Mouse (Mus musculus) brain, embryonic 18.5 days (tissue): Measurements from ENCODE around the gene Sox15.

Experiments used
- DNase-seq: peaks from one replicate; pipeline ENCODE4 v3.0.0-alpha.2; 2012; ENCODE audit warnings: low read depth, low spot score

Gene Sox15

GRCm38 (mm10) chr11:69679144-69679543 is 24.0 kb downstream of the Sox15 start:
- DNase-seq = no peak

- DNase-seq = no peak
Observed at GRCm38 (mm10) chr11:69680136-69680855, 25.2 kb downstream of the Sox15 start.

DNA sequence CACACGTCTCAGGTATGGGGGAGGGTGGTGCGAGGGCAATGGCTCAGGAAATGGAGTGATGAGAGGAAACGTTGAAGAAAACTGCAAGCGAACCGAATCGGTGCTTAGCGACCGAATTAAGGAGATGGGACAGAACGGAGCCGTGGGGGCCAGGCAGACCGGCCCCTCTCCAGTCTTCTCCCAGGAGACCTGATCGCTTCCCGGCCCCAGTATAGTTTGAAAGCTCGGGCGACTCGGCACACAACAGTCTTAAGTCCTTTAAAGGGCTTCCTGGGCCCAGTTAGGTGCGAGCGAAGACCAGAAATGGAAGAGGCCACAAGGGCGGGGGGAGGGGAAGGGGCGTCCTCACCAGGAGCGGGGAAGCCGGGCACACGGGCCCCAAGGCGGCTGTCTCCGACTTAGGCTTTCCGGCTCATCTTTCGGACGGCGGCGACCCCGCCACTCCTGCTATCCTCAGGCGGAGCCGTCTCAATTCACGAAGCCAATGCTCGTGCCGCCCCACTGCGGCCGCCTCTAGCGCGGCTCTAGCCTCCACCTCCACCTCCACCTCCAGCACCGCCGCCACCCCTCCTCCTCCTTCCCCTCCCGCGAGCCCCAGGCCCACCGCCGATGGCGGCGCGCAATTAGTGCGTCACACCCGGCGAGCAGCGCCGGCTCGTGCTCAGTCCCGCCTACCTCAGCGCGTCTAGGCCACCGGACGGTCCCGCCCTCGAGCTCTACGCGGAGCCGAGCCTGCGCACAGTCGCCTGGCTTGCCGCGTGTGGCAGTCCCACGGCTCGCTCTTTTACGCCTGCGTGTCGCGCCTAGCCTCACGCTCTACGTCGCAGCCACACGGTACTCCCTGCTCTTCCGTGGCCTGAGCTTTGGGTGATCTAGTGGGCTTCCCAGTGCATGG is 26.4 kb downstream of the Sox15 start, which contains the start of gene Senp3:
TSS of gene Senp3 (minus strand) at position 771 of the 895 bp plus-strand sequence.
- peak; percentile 95 for DNase-seq

- no peak for DNase-seq
Observed at GRCm38 (mm10) chr11:69682209-69682839, 27.2 kb downstream of the Sox15 start.

DNA sequence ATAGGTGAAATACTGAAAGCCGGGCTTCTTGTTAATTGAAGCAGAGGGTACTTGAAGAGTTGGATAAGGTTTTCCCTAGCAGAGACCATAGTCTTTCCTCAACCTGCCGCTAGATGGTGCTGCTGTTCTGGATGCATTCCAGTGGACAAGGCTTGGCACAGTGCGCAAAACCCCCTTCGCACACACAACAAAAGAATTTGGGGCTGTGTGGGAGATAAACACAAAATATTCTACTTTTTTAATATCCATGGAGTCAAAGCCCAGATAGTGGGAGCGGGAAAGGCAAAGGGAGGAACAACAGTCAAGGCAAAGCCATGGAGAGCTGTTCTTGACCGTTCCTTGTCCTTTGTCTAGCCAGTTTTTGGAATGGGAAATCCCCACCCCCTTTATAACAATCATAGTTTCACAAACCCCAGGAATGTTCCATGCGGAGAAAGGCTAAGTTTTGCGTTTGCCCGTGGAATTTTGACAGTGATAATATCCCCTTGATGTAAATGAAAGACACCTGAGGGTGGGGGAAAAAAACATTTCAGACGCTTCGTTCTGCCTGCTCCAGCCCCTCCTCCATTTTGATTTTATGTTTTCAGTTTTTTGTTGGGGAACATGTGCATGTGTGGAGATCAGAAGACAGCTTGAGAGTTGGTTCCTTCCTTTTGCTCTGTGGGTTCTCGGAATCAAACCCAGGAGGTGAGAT is 27.9 kb downstream of the Sox15 start:
- peak; percentile 77 for DNase-seq

DNA sequence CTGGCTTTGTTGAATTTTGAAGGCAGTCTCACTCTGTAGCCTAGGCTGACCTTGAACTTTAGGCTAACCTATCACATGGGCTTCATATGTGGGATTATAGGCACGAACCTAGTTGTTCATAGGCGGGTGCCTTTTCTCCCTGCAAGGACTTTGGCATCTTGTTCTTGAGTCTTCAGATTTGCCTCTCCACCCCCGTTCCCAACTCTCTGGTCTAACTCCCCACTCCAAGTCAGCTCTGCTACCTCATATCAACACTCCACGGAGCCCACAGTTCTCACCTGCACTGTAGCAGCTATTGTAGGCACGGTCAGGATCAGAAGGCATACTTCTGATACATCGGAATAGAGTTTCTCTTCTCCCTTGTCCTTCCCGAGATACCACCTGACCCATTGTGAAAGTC is 28.5 kb downstream of the Sox15 start:
- DNase-seq = no peak

DNA sequence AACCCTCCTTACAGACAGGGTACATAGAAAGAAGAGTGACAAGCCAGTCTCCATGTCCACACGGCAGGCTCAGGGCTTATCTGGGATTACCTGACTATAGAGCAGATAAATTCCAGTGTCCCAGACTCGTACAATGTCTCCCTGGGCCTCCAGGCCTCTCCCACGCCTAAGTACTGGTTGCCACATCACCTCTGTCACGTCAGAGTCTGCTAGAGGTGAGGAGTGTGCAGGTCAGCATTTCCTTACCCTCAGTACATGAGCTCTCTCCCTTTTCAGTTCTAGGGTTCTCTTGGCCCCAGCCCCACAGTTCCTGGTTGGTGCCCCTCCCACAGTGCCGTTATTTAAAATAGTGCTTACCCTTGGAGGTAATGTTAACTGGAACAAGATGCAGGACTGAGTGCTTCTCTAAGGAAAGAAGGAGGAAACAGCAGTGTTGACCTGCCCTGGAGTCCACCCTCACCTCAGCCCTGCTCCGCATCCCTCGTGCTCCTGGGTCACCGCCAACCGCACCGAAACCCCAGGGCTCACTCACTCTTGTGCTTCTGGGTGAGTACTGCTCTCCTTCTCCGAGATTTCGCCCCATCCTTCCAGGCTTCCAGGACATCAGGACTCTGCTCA is 29.1 kb downstream of the Sox15 start:
- DNase-seq = no peak

- no peak for DNase-seq
Observed at GRCm38 (mm10) chr11:69684936-69685335, 29.8 kb downstream of the Sox15 start.

- no peak for DNase-seq
Observed at GRCm38 (mm10) chr11:69685526-69686148, 30.5 kb downstream of the Sox15 start, which contains the start of gene Tnfsf13. Gene Tnfsf13 (minus strand): TSS chr11:69685784.

GRCm38 (mm10) chr11:69686377-69686776 is 31.3 kb downstream of the Sox15 start:
- DNase-seq = no peak

- DNase-seq = no peak
Observed at GRCm38 (mm10) chr11:69687061-69687460, 31.9 kb downstream of the Sox15 start.

GRCm38 (mm10) chr11:69689891-69690290 is 34.8 kb downstream of the Sox15 start:
- DNase-seq = no peak

- no peak for DNase-seq
Observed at GRCm38 (mm10) chr11:69692196-69692811, 37.2 kb downstream of the Sox15 start.

DNA sequence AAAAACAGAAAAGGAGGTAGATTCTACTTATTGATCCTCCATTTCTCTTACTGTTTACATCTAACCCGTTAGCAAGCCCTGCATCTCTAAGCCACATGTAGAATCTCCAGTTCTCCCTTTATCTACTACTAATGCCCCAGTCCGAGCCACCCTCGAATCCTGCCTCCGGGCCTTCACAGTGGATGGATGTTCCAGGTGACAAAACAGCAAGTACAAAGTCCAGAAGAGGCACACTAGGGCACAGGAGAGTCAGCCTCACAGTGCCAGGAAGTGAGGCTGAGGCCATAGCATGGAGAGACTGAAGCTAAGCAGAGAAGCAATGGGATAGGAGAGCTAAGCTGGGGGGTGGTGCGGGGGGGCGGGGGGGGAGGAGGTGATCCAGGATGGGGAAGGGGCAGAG is 37.7 kb downstream of the Sox15 start:
- no peak for DNase-seq

GRCm38 (mm10) chr11:69693421-69693965 is 38.4 kb downstream of the Sox15 start:
- DNase-seq = no peak

DNA sequence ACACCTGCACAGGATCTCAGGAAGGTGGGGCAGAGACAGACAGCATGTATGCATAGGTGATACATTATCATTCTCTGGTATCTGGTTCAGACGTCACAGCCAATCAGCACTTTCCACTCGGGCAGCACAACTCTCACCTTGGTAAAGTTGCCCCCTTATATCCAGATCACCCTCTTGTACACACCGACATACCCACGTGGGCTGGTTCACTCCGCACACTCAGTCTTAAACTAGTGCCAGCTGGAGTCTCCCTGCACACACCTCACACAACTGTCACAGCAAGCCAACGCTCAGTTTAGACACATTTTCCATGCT is 39.9 kb downstream of the Sox15 start:
- DNase-seq = no peak

GRCm38 (mm10) chr11:69695361-69696181 is 40.5 kb downstream of the Sox15 start, which contains the start of the genes Tnfsf12 and Tnfsfm13:
Gene Tnfsf12 (minus strand): TSS chr11:69695849.
Gene Tnfsfm13 (minus strand): TSS chr11:69696098.
- DNase-seq = no peak

DNA sequence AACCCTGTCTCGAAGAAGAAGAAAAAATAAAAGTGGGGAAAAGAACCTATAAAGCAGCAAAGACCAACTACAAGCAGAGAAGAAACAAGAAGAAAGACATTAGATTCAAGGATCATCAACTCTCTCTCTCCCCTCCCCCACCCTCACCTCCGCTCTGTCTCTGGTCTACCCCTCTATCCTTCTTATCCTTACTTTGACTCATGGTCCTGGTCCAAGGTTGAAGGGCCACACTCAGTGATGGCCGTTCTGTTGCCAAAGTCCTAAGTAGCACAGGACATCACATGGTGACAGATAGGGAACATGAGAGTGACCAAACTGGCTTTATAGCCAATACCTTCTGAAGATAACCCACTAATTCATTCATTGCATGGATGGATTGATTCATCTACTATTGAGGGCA is 42.3 kb downstream of the Sox15 start:
- no peak for DNase-seq

DNA sequence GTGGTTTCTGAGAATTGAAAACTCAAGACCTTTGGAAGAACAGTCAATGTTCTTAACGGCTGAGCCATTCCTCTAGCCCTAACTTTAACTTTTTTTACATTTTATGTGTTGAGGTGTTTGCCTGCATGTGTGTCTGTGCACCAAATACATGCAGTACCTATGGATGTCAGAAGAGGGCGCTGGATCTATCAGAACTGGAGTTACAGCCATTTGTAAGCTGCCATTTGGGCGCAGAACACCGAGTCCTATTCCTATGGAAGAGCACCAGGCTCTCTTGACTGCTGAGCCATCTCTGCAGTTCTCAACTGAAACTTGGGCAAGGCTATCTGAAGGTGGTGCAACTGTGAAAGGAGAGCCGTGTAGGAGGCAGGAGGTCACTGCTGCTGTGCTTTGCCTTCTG is 43.5 kb downstream of the Sox15 start:
- no peak for DNase-seq
